Mouse (Mus musculus): Measurements from ENCODE around the gene Ngfr.

- TF ChIP-seq POLR2A (IDR thresholded peaks at IDR 0.05; ENCODE audit: borderline replicate concordance, extremely low read depth, insufficient read depth, insufficient read length, poor library complexity, severe bottlenecking) = no peak
- TF ChIP-seq CTCF (IDR thresholded peaks at IDR 0.05; ENCODE audit: borderline replicate concordance, extremely low read depth, insufficient read depth, insufficient read length) = no peak
Observed at GRCm38 (mm10) chr11:95528231-95528630, 59.3 kb downstream of the Ngfr start.
